Mouse (Mus musculus) MEL (cell line): Measurements from ENCODE around the gene Ctnnd2. TPM values are rescaled to one million over a fixed set of nuclear protein-coding genes. Genes with fewer than 3 reads are reported as not detected.
A peak's percentile ranks its signal among the peaks of the same experiment; 100 is the strongest.

Experiments used
- DNase-seq: peaks from one replicate; pipeline ENCODE4 v3.0.0; 2011; ENCODE audit warnings: low read depth, low spot score
- H3K27ac ChIP-seq: 2 replicates; pipeline ENCODE4 v1.5.1; 2012; ENCODE audit warnings: low read depth, mild to moderate bottlenecking, control low read depth, low read length, moderate library complexity; ENCODE audit not compliant: control insufficient read depth
- H3K27me3 ChIP-seq, 2 experiments: fragments of 150-350 bp in 1 of 2; sonication (generic) in 1 of 2; 2 replicates each; pipeline ENCODE4 v1.6.1; 2012; ENCODE audit warnings: low read length in 2 of 2, mild to moderate bottlenecking in 2 of 2, improper control_type of control experiment in 1 of 2, moderate library complexity in 1 of 2; ENCODE audit not compliant: insufficient read depth in 2 of 2, control insufficient read depth in 1 of 2
- H3K36me3 ChIP-seq, 2 experiments: 2 replicates each; pipeline ENCODE4 v1.6.1; 2012 to 2014; ENCODE audit warnings: low read length in 2 of 2, improper control_type of control experiment in 1 of 2, inconsistent platforms in 1 of 2, mild to moderate bottlenecking in 1 of 2; ENCODE audit not compliant: insufficient read depth in 2 of 2, control insufficient read depth in 1 of 2
- H3K4me1 ChIP-seq, 2 experiments: fragments of 150-350 bp in 1 of 2; sonication (generic) in 1 of 2; 2 replicates each; pipeline ENCODE4 v1.6.1; 2012; ENCODE audit warnings: low read length in 2 of 2, improper control_type of control experiment in 1 of 2, mild to moderate bottlenecking in 1 of 2; ENCODE audit not compliant: insufficient read depth in 2 of 2, control insufficient read depth in 1 of 2
- H3K4me3 ChIP-seq, 2 experiments: fragments of 150-350 bp in 1 of 2; sonication (generic) in 1 of 2; 2 replicates each; pipeline ENCODE4 v1.5.1; 2012; ENCODE audit warnings: low read depth in 2 of 2, low read length in 2 of 2, mild to moderate bottlenecking in 2 of 2, moderate library complexity in 2 of 2, control low read depth in 1 of 2, improper control_type of control experiment in 1 of 2; ENCODE audit not compliant: control insufficient read depth in 1 of 2, insufficient read depth in 1 of 2
- H3K79me2 ChIP-seq: 2 replicates; pipeline ENCODE4 v1.6.1; 2012; ENCODE audit warnings: mild to moderate bottlenecking, low read length, moderate library complexity; ENCODE audit not compliant: control insufficient read depth, poor library complexity, insufficient read depth
- H3K9ac ChIP-seq: 2 replicates; pipeline ENCODE4 v1.6.1; 2012; ENCODE audit warnings: low read depth, mild to moderate bottlenecking, control low read depth, low read length, moderate library complexity; ENCODE audit not compliant: control insufficient read depth, poor library complexity, severe bottlenecking
- H3K9me3 ChIP-seq: fragments of 150-350 bp; sonication (generic); replicated peaks from 2 replicates; pipeline ENCODE4 v1.6.1; 2012; ENCODE audit warnings: mild to moderate bottlenecking, low read length, improper control_type of control experiment, moderate library complexity; ENCODE audit not compliant: insufficient read depth
- BHLHE40 ChIP-seq: IDR thresholded peaks from 2 replicates; pipeline ENCODE4 v1.6.1; 2012; ENCODE audit warnings: low read depth, mild to moderate bottlenecking, inconsistent platforms, low read length, improper control_type of control experiment, borderline replicate concordance
- CTCF ChIP-seq, 3 experiments: IDR thresholded peaks in 2 of 3; conservative IDR thresholded peaks in 1 of 3; 2 replicates each; pipeline ENCODE4 v1.5.1; 2011 to 2012; ENCODE audit warnings: low read length in 3 of 3, low read depth in 2 of 3, mild to moderate bottlenecking in 2 of 3, improper control_type of control experiment in 1 of 3, inconsistent platforms in 1 of 3, mixed read lengths in 1 of 3, moderate library complexity in 1 of 3; ENCODE audit not compliant: control insufficient read depth in 1 of 3, insufficient read depth in 1 of 3, poor library complexity in 1 of 3, severe bottlenecking in 1 of 3
- ELF1 ChIP-seq: IDR thresholded peaks from 2 replicates; pipeline ENCODE4 v1.6.1; 2014; ENCODE audit warnings: low read depth, mild to moderate bottlenecking, inconsistent platforms, low read length, improper control_type of control experiment, moderate library complexity
- EP300 ChIP-seq, 2 experiments: IDR thresholded peaks; 2 replicates each; pipeline ENCODE4 v1.6.1; 2011; ENCODE audit warnings: improper control_type of control experiment in 2 of 2, low read length in 2 of 2, low read depth in 1 of 2, mild to moderate bottlenecking in 1 of 2
- ETS1 ChIP-seq: IDR thresholded peaks from 2 replicates; pipeline ENCODE4 v1.6.1; 2012; ENCODE audit warnings: low read depth, mild to moderate bottlenecking, inconsistent platforms, low read length, improper control_type of control experiment, moderate library complexity
- JUND ChIP-seq: IDR thresholded peaks from 2 replicates; pipeline ENCODE4 v1.6.1; 2011; ENCODE audit warnings: low read depth, mild to moderate bottlenecking, improper control_type of control experiment, low read length
- KAT2A ChIP-seq: conservative IDR thresholded peaks from 2 replicates; pipeline ENCODE4 v1.6.1; 2012; ENCODE audit warnings: low read depth, low read length, improper control_type of control experiment, inconsistent platforms
- MAFK ChIP-seq: IDR thresholded peaks from 2 replicates; pipeline ENCODE4 v1.6.1; 2011; ENCODE audit warnings: low read depth, mild to moderate bottlenecking, low read length, improper control_type of control experiment, borderline replicate concordance
- MAX ChIP-seq: IDR thresholded peaks from 2 replicates; pipeline ENCODE4 v1.6.1; 2011; ENCODE audit warnings: low read length, improper control_type of control experiment
- MAZ ChIP-seq: IDR thresholded peaks from 2 replicates; pipeline ENCODE4 v1.6.1; 2012; ENCODE audit warnings: low read depth, mild to moderate bottlenecking, inconsistent platforms, low read length, improper control_type of control experiment
- MEF2A ChIP-seq: IDR thresholded peaks from 2 replicates; pipeline ENCODE4 v1.6.1; 2014; ENCODE audit warnings: low read depth, mild to moderate bottlenecking, inconsistent platforms, low read length, improper control_type of control experiment; ENCODE audit not compliant: poor library complexity, insufficient replicate concordance, severe bottlenecking; ENCODE audit errors: extremely low read depth
- MXI1 ChIP-seq: IDR thresholded peaks from 2 replicates; pipeline ENCODE4 v1.6.1; 2011; ENCODE audit warnings: mild to moderate bottlenecking, low read depth, low read length, improper control_type of control experiment
- MYC ChIP-seq: IDR thresholded peaks from 2 replicates; pipeline ENCODE4 v1.6.1; 2011; ENCODE audit warnings: low read depth, mild to moderate bottlenecking, low read length, improper control_type of control experiment, moderate library complexity
- NELFE ChIP-seq: IDR thresholded peaks from 2 replicates; pipeline ENCODE4 v1.6.1; 2011; ENCODE audit warnings: low read depth, low read length, improper control_type of control experiment
- POLR2A ChIP-seq, 2 experiments: IDR thresholded peaks; 2 replicates each; pipeline ENCODE4 v1.6.1; 2011 to 2012; ENCODE audit warnings: low read length in 2 of 2, mild to moderate bottlenecking in 2 of 2, control low read depth in 1 of 2, improper control_type of control experiment in 1 of 2, low read depth in 1 of 2, moderate library complexity in 1 of 2; ENCODE audit not compliant: control insufficient read depth in 1 of 2, insufficient read depth in 1 of 2, poor library complexity in 1 of 2
- POLR2AphosphoS2 ChIP-seq: IDR thresholded peaks from 2 replicates; pipeline ENCODE4 v1.6.1; 2011; ENCODE audit warnings: low read length, improper control_type of control experiment
- POLR2AphosphoS5 ChIP-seq: IDR thresholded peaks from 2 replicates; pipeline ENCODE4 v1.6.1; 2012; ENCODE audit warnings: low read depth, borderline replicate concordance, mild to moderate bottlenecking, inconsistent platforms, low read length, moderate library complexity, mixed read lengths
- RCOR1 ChIP-seq: IDR thresholded peaks from 2 replicates; pipeline ENCODE4 v1.6.1; 2012; ENCODE audit warnings: low read depth, mild to moderate bottlenecking, inconsistent platforms, low read length, improper control_type of control experiment
- SIN3A ChIP-seq: IDR thresholded peaks from 2 replicates; pipeline ENCODE4 v1.6.1; 2012; ENCODE audit warnings: low read length, improper control_type of control experiment, inconsistent platforms
- SMC3 ChIP-seq: IDR thresholded peaks from 2 replicates; pipeline ENCODE4 v1.6.1; 2011; ENCODE audit warnings: low read depth, low read length, improper control_type of control experiment
- TAL1 ChIP-seq: IDR thresholded peaks from 2 replicates; pipeline ENCODE4 v1.6.1; 2012; ENCODE audit warnings: mild to moderate bottlenecking, inconsistent platforms, low read length, moderate library complexity, mixed read lengths
- TCF12 ChIP-seq: IDR thresholded peaks from 2 replicates; pipeline ENCODE4 v1.6.1; 2014; ENCODE audit warnings: low read depth, mild to moderate bottlenecking, inconsistent platforms, low read length, improper control_type of control experiment, moderate library complexity
- USF2 ChIP-seq, 2 experiments: IDR thresholded peaks; 2 replicates each; pipeline ENCODE4 v1.6.1; 2011 to 2012; ENCODE audit warnings: improper control_type of control experiment in 2 of 2, low read length in 2 of 2, borderline replicate concordance in 1 of 2, inconsistent platforms in 1 of 2, low read depth in 1 of 2, mild to moderate bottlenecking in 1 of 2; ENCODE audit not compliant: insufficient read depth in 1 of 2
- ZC3H11A ChIP-seq: IDR thresholded peaks from 2 replicates; pipeline ENCODE4 v1.6.1; 2012; ENCODE audit warnings: low read depth, mild to moderate bottlenecking, inconsistent platforms, low read length, improper control_type of control experiment
- ZKSCAN1 ChIP-seq: IDR thresholded peaks from 2 replicates; pipeline ENCODE4 v1.6.1; 2012; ENCODE audit warnings: low read depth, mild to moderate bottlenecking, inconsistent platforms, low read length, improper control_type of control experiment, moderate library complexity
- polyA plus RNA-seq, 2 experiments: library from polyadenylated mRNA; stranded (reverse) in 1 of 2; unstranded in 1 of 2; fragments of >175 nt in 1 of 2; fragments of >200 nt in 1 of 2; gene quantifications; 2 replicates each; pipeline versions ENCODE4 v1.2.1 to v1.2.4; 2012; ENCODE audit warnings: low replicate concordance in 2 of 2, low read depth in 1 of 2; ENCODE audit not compliant: insufficient read length in 2 of 2, insufficient read depth in 1 of 2, missing spikeins in 1 of 2
- total RNA-seq: library from RNA; depleted of rRNA; stranded (reverse); fragments of 300-350 nt; gene quantifications from 2 replicates; pipeline ENCODE4 v1.2.3, GENCODE M21; 2012

Gene Ctnnd2
- total and polyA plus RNA-seq, 3 experiments = 0.03 TPM; not detected in 2

GRCm38 (mm10) chr15:30867429-30867828, 695.0 kb downstream of the Ctnnd2 start:
- Histone ChIP-seq H3K36me3 (no peaks in the 10 kb centered on the region), H3K4me3 (no peak overlapping the region), H3K9me3 (0 out of 2 replicates have a peak, but pooled peaks cover 1% of the 10 kb centered on the region)
- no peak for DNase-seq
- TF ChIP-seq USF2 (IDR thresholded peaks at IDR 0.05; ENCODE audit: borderline replicate concordance in 1 of 2, insufficient read depth in 1 of 2, low read depth in 1 of 2, low read length in 2 of 2) (no peak), MAFK (0 out of 2 replicates have a peak, but pooled peaks have one; percentile 43), TAL1 (no peak)
- TF ChIP-seq, all 39 proteins: peak for 1
- no peaks in the 10 kb centered on the region for H3K27me3 ChIP-seq
- no peaks in the 10 kb centered on the region for H3K4me1 ChIP-seq
- H3K79me2 ChIP-seq = no peaks in the 10 kb centered on the region
- H3K9ac ChIP-seq = no peak overlapping the region
- no peak overlapping the region for H3K27ac ChIP-seq

- Histone ChIP-seq H3K4me1 (no peaks in the 10 kb centered on the region), H3K36me3 (no peaks in the 10 kb centered on the region), H3K9ac (no peak overlapping the region), H3K4me3 (no peak overlapping the region), H3K27ac (no peak overlapping the region), H3K9me3 (0 out of 2 replicates have a peak, but pooled peaks cover 1% of the 10 kb centered on the region), H3K79me2 (no peaks in the 10 kb centered on the region), H3K27me3 (no peaks in the 10 kb centered on the region)
- TF ChIP-seq RCOR1 (no peak), BHLHE40 (no peak), POLR2A (IDR thresholded peaks at IDR 0.05; ENCODE audit: control insufficient read depth in 1 of 2, insufficient read depth in 1 of 2, low read depth in 1 of 2, low read length in 2 of 2, poor library complexity in 1 of 2) (no peak), POLR2AphosphoS2 (no peak), EP300 (IDR thresholded peaks at IDR 0.05; ENCODE audit: low read depth in 1 of 2, low read length in 2 of 2) (no peak)
- DNase-seq = no peak
These were observed 697.5 kb downstream of the Ctnnd2 start for GRCm38 (mm10) chr15:30869673-30870512.

DNA sequence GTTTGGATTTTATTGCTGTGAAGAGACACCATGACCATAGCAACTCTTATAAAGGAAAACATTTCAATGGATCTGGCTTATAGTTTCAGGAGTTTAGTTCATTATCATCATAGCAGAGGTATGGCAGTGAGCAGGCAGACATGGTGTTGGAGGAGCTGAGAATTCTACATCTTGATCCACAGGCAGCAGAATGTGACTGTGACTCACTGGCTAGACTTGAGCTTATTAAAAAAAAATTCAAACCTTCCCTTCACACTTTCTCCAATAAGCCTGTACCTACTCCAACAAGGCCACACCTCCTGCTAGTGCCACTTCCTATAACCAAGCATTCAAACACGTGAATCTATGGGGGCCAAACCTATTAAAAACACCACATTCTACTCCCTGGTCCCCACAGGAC, 703.1 kb downstream of the Ctnnd2 start:
- Histone ChIP-seq H3K79me2 (no peaks in the 10 kb centered on the region), H3K9ac (no peak overlapping the region), H3K4me3 (no peak overlapping the region), H3K4me1 (no peaks in the 10 kb centered on the region), H3K36me3 (no peaks in the 10 kb centered on the region), H3K27me3 (no peaks in the 10 kb centered on the region), H3K9me3 (no peaks in the 10 kb centered on the region), H3K27ac (no peak overlapping the region)
- DNase-seq = no peak
- TF ChIP-seq NELFE (no peak), SMC3 (no peak), JUND (no peak), KAT2A (no peak), CTCF (IDR thresholded peaks at IDR 0.05 in 2 of 3, conservative IDR thresholded peaks at IDR 0.05 in 1 of 3; ENCODE audit: control insufficient read depth in 1 of 3, insufficient read depth in 1 of 3, low read depth in 2 of 3, low read length in 3 of 3, poor library complexity in 1 of 3, severe bottlenecking in 1 of 3) (no peak), MAZ (no peak), ZC3H11A (no peak), MAX (no peak), TAL1 (no peak), MXI1 (no peak), SIN3A (no peak), TCF12 (no peak), POLR2AphosphoS2 (no peak), MYC (no peak), POLR2AphosphoS5 (no peak), ELF1 (no peak), ETS1 (no peak), MEF2A (no peak), ZKSCAN1 (no peak)
